ENCODE assay signal across 9 mouse cellular contexts in genomic region chrX:106185706-106186105, GRCm38 (mm10). TPM values are rescaled to one million over a fixed set of nuclear protein-coding genes. Genes with fewer than 3 reads are reported as not detected.
DNase-seq lines count a peak whose midpoint lies in the region; ATAC-seq and TF ChIP-seq lines count a peak whose summit lies in the region.
"Had no signal": no experiment of that assay in that cellular context is flagged by ENCODE, and none has a peak within 500 bp of the region (broad histone marks: within the 10 kb centered on the region; RNA-seq: fewer than 3 reads in every experiment).

No protein-coding gene starts in this region.

- peaks cover 24% of the 10 kb centered on the region for H3K4me1 ChIP-seq in E14TG2a.4 (replicated peaks; ENCODE audit: low read depth, low read length)
- peaks cover 8% of the 10 kb centered on the region for H3K4me1 ChIP-seq in liver, postnatal 0 days (ENCODE audit: insufficient read depth)
- H3K4me1 ChIP-seq in thymus, adult 2 months (replicated peaks; ENCODE audit: control insufficient read depth, insufficient read depth, low read length): peaks cover 17% of the 10 kb centered on the region

- 48% methylated on average over 5 of the region's 5 CpGs for WGBS in liver, postnatal 0 days (ENCODE audit: insufficient replicate concordance)
- WGBS in thymus, adult 2 months: 85% methylated on average over 5 of the region's 5 CpGs

- no peaks in the 10 kb centered on the region for H3K9me3 ChIP-seq in E14TG2a.4 (ENCODE audit: low read length)
- H3K9me3 ChIP-seq in liver, postnatal 0 days (ENCODE audit: low read length): no peaks in the 10 kb centered on the region

- 0 out of 2 replicates have a peak overlapping the region, but pooled peaks have one; percentile 72 for H3K4me2 ChIP-seq in liver, postnatal 0 days (ENCODE audit: low read depth, low read length)

- DNase-seq in MN1 (ENCODE audit: low spot score): peak; percentile 23
- DNase-seq in forelimb bud, embryonic 11.5 days (ENCODE audit: low read depth, low spot score): peak; percentile 67
- DNase-seq in liver, postnatal 0 days: no peak
- no peak for DNase-seq in thymus, postnatal 14 days
- no peak for DNase-seq in right cerebral cortex, postnatal 14 days
- DNase-seq in thymus, adult 2 months: no peak
- DNase-seq in layer of hippocampus, adult 9-11 months: no peak
- DNase-seq: cerebellum, adult 2 months had no signal

- TF ChIP-seq CTCF in E14TG2a.4 (conservative IDR thresholded peaks at IDR 0.05; ENCODE audit: low read length): no peak
- no peak for TF ChIP-seq CTCF in liver, postnatal 0 days (IDR thresholded peaks at IDR 0.05; ENCODE audit: low read depth)
- TF ChIP-seq CTCF in thymus, adult 2 months (IDR thresholded peaks at IDR 0.05; ENCODE audit: borderline replicate concordance, control insufficient read depth, extremely low read depth, insufficient read depth, low read length, poor library complexity): no peak

- peak overlapping the region; percentile 63 for H3K4me3 ChIP-seq in E14TG2a.4 (replicated peaks; ENCODE audit: low read length)
- H3K4me3 ChIP-seq in liver, postnatal 0 days (ENCODE audit: low read depth, low read length): no peak overlapping the region
- H3K4me3 ChIP-seq in thymus, adult 2 months (ENCODE audit: control insufficient read depth, insufficient read depth, low read length): no peak overlapping the region

- TF ChIP-seq EP300 in liver, postnatal 0 days (IDR thresholded peaks at IDR 0.05; ENCODE audit: low read depth): no peak

- H3K9ac ChIP-seq in liver, postnatal 0 days (replicated peaks): no peak overlapping the region

- H3K27ac ChIP-seq in liver, postnatal 0 days (ENCODE audit: low read depth): peak overlapping the region; percentile 66
- no peak overlapping the region for H3K27ac ChIP-seq in thymus, adult 2 months (ENCODE audit: control insufficient read depth, insufficient read depth, low read length)

- no peaks in the 10 kb centered on the region for H3K27me3 ChIP-seq in E14TG2a.4 (ENCODE audit: insufficient read depth, low read length)
- no peaks in the 10 kb centered on the region for H3K27me3 ChIP-seq in liver, postnatal 0 days (ENCODE audit: insufficient read depth, low read length)
- H3K27me3 ChIP-seq in thymus, adult 2 months (ENCODE audit: control insufficient read depth, insufficient read depth, low read length): no peaks in the 10 kb centered on the region

- no peak for ATAC-seq in liver, postnatal 0 days

- H3K36me3 ChIP-seq in E14TG2a.4 (ENCODE audit: insufficient read depth, low read length): peaks cover 29% of the 10 kb centered on the region
- no peaks in the 10 kb centered on the region for H3K36me3 ChIP-seq in liver, postnatal 0 days (replicated peaks; ENCODE audit: insufficient read depth, low read length)
- H3K36me3 ChIP-seq in thymus, adult 2 months (ENCODE audit: control insufficient read depth, insufficient read depth, low read length): no peaks in the 10 kb centered on the region

- no peak for TF ChIP-seq POLR2A in thymus, adult 2 months (IDR thresholded peaks at IDR 0.05; ENCODE audit: control insufficient read depth, extremely low read depth, insufficient read depth, low read length, poor library complexity)

RNA-seq across cellular contexts. Expression of gene Pgk1, which starts 1.2 kb away (rescaled TPM):
- 192 and 201 TPM in 2 replicates for polyA plus RNA-seq in liver, postnatal 0 days (2015; fragmentation: Nextera tagmentation; extraction: Ambion mirVana)
- polyA plus RNA-seq in thymus, adult 2 months (2012; rRNA removed): 115 and 117 TPM in 2 replicates

RNA-seq across cellular contexts. Expression of gene Taf9b, which starts 35.3 kb away (rescaled TPM):
- polyA plus RNA-seq in liver, postnatal 0 days (2015; fragmentation: Nextera tagmentation; extraction: Ambion mirVana): 2.4 and 2.5 TPM in 2 replicates
- polyA plus RNA-seq in thymus, adult 2 months (2012; rRNA removed): 4.4 and 5.5 TPM in 2 replicates

RNA-seq across cellular contexts. Expression of gene Tlr13, which starts 42.7 kb away (rescaled TPM):
- 1.2 and 1.5 TPM in 2 replicates for polyA plus RNA-seq in liver, postnatal 0 days (2015; fragmentation: Nextera tagmentation; extraction: Ambion mirVana)
- 0.87 and 1.3 TPM in 2 replicates for polyA plus RNA-seq in thymus, adult 2 months (2012; rRNA removed)

Comparison
In these comparisons a context has a peak if more than half of its experiments do, and no peak if none do; other contexts are left out.
1. DNase-seq: peak in MN1 (single experiment) and forelimb bud, embryonic 11.5 days (single experiment); none in liver, postnatal 0 days (single experiment), thymus, postnatal 14 days (single experiment), right cerebral cortex, postnatal 14 days (single experiment), thymus, adult 2 months (single experiment) and layer of hippocampus, adult 9-11 months (single experiment).